Mouse (Mus musculus): ENCODE measurements around the gene Plcd1.

Gene Plcd1

GRCm38 (mm10) chr9:119090462-119090861 lies 2.8 kb downstream of the Plcd1 start:
- DNase-seq: no peak

- no peak for DNase-seq
Observed at GRCm38 (mm10) chr9:119089437-119089836, 3.9 kb downstream of the Plcd1 start.

GRCm38 (mm10) chr9:119088148-119088801 lies 5.0 kb downstream of the Plcd1 start:
- DNase-seq: peak; percentile 60

GRCm38 (mm10) chr9:119087309-119087708 lies 6.0 kb downstream of the Plcd1 start:
- no peak for DNase-seq

- DNase-seq: no peak
Observed at GRCm38 (mm10) chr9:119086451-119086850, 6.9 kb downstream of the Plcd1 start.

GRCm38 (mm10) chr9:119083966-119084365 lies 9.3 kb downstream of the Plcd1 start:
- no peak for DNase-seq

GRCm38 (mm10) chr9:119082656-119083430 lies 10.5 kb downstream of the Plcd1 start:
- DNase-seq: no peak

- no peak for DNase-seq
Observed at GRCm38 (mm10) chr9:119082039-119082438, 11.3 kb downstream of the Plcd1 start.

GRCm38 (mm10) chr9:119080040-119080675 lies 13.1 kb downstream of the Plcd1 start:
- no peak for DNase-seq

- DNase-seq: no peak
Observed at GRCm38 (mm10) chr9:119075685-119076084, 17.6 kb downstream of the Plcd1 start.

GRCm38 (mm10) chr9:119073184-119073895 lies 20.0 kb downstream of the Plcd1 start:
- DNase-seq: no peak

- DNase-seq: no peak
Observed at GRCm38 (mm10) chr9:119071786-119072185, 21.5 kb downstream of the Plcd1 start.

GRCm38 (mm10) chr9:119070173-119070825 lies 23.0 kb downstream of the Plcd1 start:
- no peak for DNase-seq

GRCm38 (mm10) chr9:119068266-119068665 lies 25.0 kb downstream of the Plcd1 start:
- DNase-seq: no peak

GRCm38 (mm10) chr9:119067601-119068000 lies 25.7 kb downstream of the Plcd1 start:
- DNase-seq: peak; percentile 57

GRCm38 (mm10) chr9:119064296-119064695 lies 29.0 kb downstream of the Plcd1 start:
- no peak for DNase-seq

- DNase-seq: no peak
Observed at GRCm38 (mm10) chr9:119063036-119063644, 30.2 kb downstream of the Plcd1 start.

- DNase-seq: no peak
Observed at GRCm38 (mm10) chr9:119060701-119061100, 32.6 kb downstream of the Plcd1 start.

- no peak for DNase-seq
Observed at GRCm38 (mm10) chr9:119058245-119058644, 35.1 kb downstream of the Plcd1 start.

GRCm38 (mm10) chr9:119055336-119055735 lies 38.0 kb downstream of the Plcd1 start:
- no peak for DNase-seq

GRCm38 (mm10) chr9:119053964-119054576 lies 39.2 kb downstream of the Plcd1 start:
- no peak for DNase-seq
